8 mouse cellular contexts compared by ENCODE assay signal in genomic region chr3:82903613-82904205, GRCm38 (mm10). TPM values are rescaled to one million over a fixed set of nuclear protein-coding genes. Genes with fewer than 3 reads are reported as not detected.
DNase-seq lines count a peak whose midpoint lies in the region; ATAC-seq lines count a peak whose summit lies in the region.

Gene Lrat, minus strand, starts transcription at chr3:82903973.

- DNase-seq in adrenal gland, postnatal 10 days: peak; percentile 33
- no peak for DNase-seq in adrenal gland, adult 8-10 months
- DNase-seq in Muller cell, postnatal 12 days (ENCODE audit: inconsistent ontology term): peak; percentile 42
- DNase-seq in forelimb bud, embryonic 11.5 days (ENCODE audit: low read depth, low spot score): peak; percentile 8
- DNase-seq in kidney, adult 9 months: peak; percentile 79
- DNase-seq in right cerebral cortex, postnatal 4 days: peak; percentile 2
- no peak for DNase-seq in thymus, postnatal 14 days

- H3K9ac ChIP-seq in lung, embryonic 15.5 days: no peak within 1 kb of the TSS

- H3K4me2 ChIP-seq in lung, embryonic 15.5 days: peak within 1 kb of the TSS; percentile 79

- peak within 1 kb of the TSS; percentile 45 for H3K4me3 ChIP-seq in lung, embryonic 15.5 days

- H3K27ac ChIP-seq in lung, embryonic 15.5 days: no peak within 1 kb of the TSS

- peaks cover 40% of the 10 kb centered on the region for H3K27me3 ChIP-seq in lung, embryonic 15.5 days

- ATAC-seq in lung, embryonic 15.5 days (ENCODE audit: borderline replicate concordance, extremely low read depth, low FRiP score, low TSS enrichment): peak; percentile 75; the same call in 1 of the 2 replicates

- peaks cover 19% of the 10 kb centered on the region for H3K4me1 ChIP-seq in lung, embryonic 15.5 days

- H3K9me3 ChIP-seq in lung, embryonic 15.5 days: no peaks in the 10 kb centered on the region

- 2% methylated on average over 35 of the region's 35 CpGs for WGBS in lung, embryonic 15.5 days

- H3K36me3 ChIP-seq in lung, embryonic 15.5 days: no peaks in the 10 kb centered on the region

RNA-seq across cellular contexts. Expression of gene Lrat, which starts in this region (rescaled TPM):
- total RNA-seq in adrenal gland, postnatal 10 days (2021): 1 to 10 TPM; 1.1 to 1.4 TPM
- under 1 TPM in 2 of 4 experiments, not detected in 2; 0.03 to 0.11 TPM for total RNA-seq in adrenal gland, adult 8-10 months (2022)
- 0.55 and 0.57 TPM in 2 replicates for polyA plus RNA-seq in lung, embryonic 15.5 days (2015; fragmentation: Nextera tagmentation; extraction: Ambion mirVana)

Comparison
In these comparisons a context has a peak if more than half of its experiments do, and no peak if none do; other contexts are left out.
1. DNase-seq: peak in adrenal gland, postnatal 10 days (single experiment), Muller cell, postnatal 12 days (single experiment), forelimb bud, embryonic 11.5 days (single experiment), kidney, adult 9 months (single experiment) and right cerebral cortex, postnatal 4 days (single experiment); none in adrenal gland, adult 8-10 months (single experiment) and thymus, postnatal 14 days (single experiment).
2. Peak in ATAC-seq, H3K4me3 ChIP-seq and H3K4me2 ChIP-seq in lung, embryonic 15.5 days; RNA of the gene not detected or under 1 TPM.